13 mouse cellular contexts compared by ENCODE assay signal in genomic region chr11:88600194-88600593, GRCm38 (mm10).
A peak's percentile ranks its signal among the peaks of the same experiment; 100 is the strongest.
DNase-seq lines count a peak whose midpoint lies in the region; ATAC-seq and TF ChIP-seq lines count a peak whose summit lies in the region.
"Had no signal": no experiment of that assay in that cellular context is flagged by ENCODE, and none has a peak within 500 bp of the region (broad histone marks: within the 10 kb centered on the region; RNA-seq: fewer than 3 reads in every experiment).

No protein-coding gene starts in this region.

- WGBS in heart, postnatal 0 days = 94% methylated on average over 3 of the region's 3 CpGs
- WGBS in neural tube, embryonic 11.5 days = 89% methylated on average over 3 of the region's 3 CpGs
- WGBS in neural tube, embryonic 15.5 days = 89% methylated on average over 3 of the region's 3 CpGs
- 97% methylated on average over 3 of the region's 3 CpGs for WGBS in hindbrain, postnatal 0 days

- H3K27me3 ChIP-seq in heart, postnatal 0 days (ENCODE audit: control insufficient read depth, insufficient read depth, low read length) = no peaks in the 10 kb centered on the region
- H3K27me3 ChIP-seq in neural tube, embryonic 11.5 days (ENCODE audit: control insufficient read depth, insufficient read depth, low read length) = no peaks in the 10 kb centered on the region
- H3K27me3 ChIP-seq in neural tube, embryonic 15.5 days (replicated peaks) = no peaks in the 10 kb centered on the region
- no peaks in the 10 kb centered on the region for H3K27me3 ChIP-seq in hindbrain, postnatal 0 days (ENCODE audit: insufficient read depth, low read length)
- H3K27me3 ChIP-seq: forebrain, embryonic 13.5 days; neural tube, embryonic 12.5 days had no signal

- H3K27ac ChIP-seq in heart, postnatal 0 days (ENCODE audit: low read depth) = peak overlapping the region; percentile 20; the same call in 1 of the 2 replicates
- H3K27ac ChIP-seq in neural tube, embryonic 11.5 days (ENCODE audit: low read depth, low read length) = 0 out of 2 replicates have a peak overlapping the region, but pooled peaks have one; percentile 10
- no peak overlapping the region for H3K27ac ChIP-seq in neural tube, embryonic 15.5 days (replicated peaks)
- peak overlapping the region; percentile 64; the same call in 1 of the 2 replicates for H3K27ac ChIP-seq in hindbrain, postnatal 0 days
- H3K27ac ChIP-seq: liver, embryonic 14.5 days had no signal

- ATAC-seq in heart, postnatal 0 days (ENCODE audit: insufficient read depth, low read depth) = no peak
- no peak for ATAC-seq in neural tube, embryonic 11.5 days (ENCODE audit: insufficient read depth, low FRiP score, low TSS enrichment)
- no peak for ATAC-seq in neural tube, embryonic 15.5 days (ENCODE audit: low FRiP score)
- ATAC-seq in hindbrain, postnatal 0 days = no peak

- TF ChIP-seq CTCF in heart, postnatal 0 days (IDR thresholded peaks at IDR 0.05; ENCODE audit: low read depth) = no peak
- no peak for TF ChIP-seq CTCF in hindbrain, postnatal 0 days (IDR thresholded peaks at IDR 0.05; ENCODE audit: low read depth)

- DNase-seq in heart, postnatal 0 days (ENCODE audit: low spot score) = no peak
- DNase-seq in heart, adult 8-10 months (ENCODE audit: low spot score) = no peak
- DNase-seq in neural tube, embryonic 11.5 days (ENCODE audit: low spot score) = no peak
- DNase-seq in hindbrain, postnatal 0 days (ENCODE audit: low spot score) = no peak
- peak; percentile 38 for DNase-seq in yolk sac, embryonic 10.5 days (ENCODE audit: low spot score)
- DNase-seq in adrenal gland, postnatal 4 days (ENCODE audit: low spot score in 2 of 2) = no peak
- DNase-seq: gastrocnemius, postnatal 14 days; kidney, adult 18-20 months; thymus, adult 18-20 months had no signal

- peaks cover 9% of the 10 kb centered on the region for H3K36me3 ChIP-seq in heart, postnatal 0 days (replicated peaks; ENCODE audit: control insufficient read depth, insufficient read depth, low read length)
- H3K36me3 ChIP-seq in neural tube, embryonic 11.5 days (ENCODE audit: control insufficient read depth, insufficient read depth, low read length) = no peaks in the 10 kb centered on the region; the same call in 1 of the 2 replicates
- H3K36me3 ChIP-seq in neural tube, embryonic 15.5 days = no peaks in the 10 kb centered on the region
- no peaks in the 10 kb centered on the region for H3K36me3 ChIP-seq in hindbrain, postnatal 0 days (ENCODE audit: insufficient read depth, low read length)

- TF ChIP-seq EP300 in heart, postnatal 0 days (IDR thresholded peaks at IDR 0.05; ENCODE audit: low read depth) = no peak

- peaks cover 28% of the 10 kb centered on the region for H3K4me1 ChIP-seq in heart, postnatal 0 days (ENCODE audit: control insufficient read depth, insufficient read depth)
- peaks cover 36% of the 10 kb centered on the region for H3K4me1 ChIP-seq in neural tube, embryonic 11.5 days (ENCODE audit: control insufficient read depth, insufficient read depth, low read length)
- H3K4me1 ChIP-seq in neural tube, embryonic 15.5 days = peaks cover 55% of the 10 kb centered on the region
- peaks cover 16% of the 10 kb centered on the region for H3K4me1 ChIP-seq in hindbrain, postnatal 0 days (ENCODE audit: insufficient read depth, low read length)

- no peak overlapping the region for H3K4me2 ChIP-seq in heart, postnatal 0 days (ENCODE audit: low read depth, low read length)
- no peak overlapping the region for H3K4me2 ChIP-seq in neural tube, embryonic 11.5 days (ENCODE audit: low read depth)
- no peak overlapping the region for H3K4me2 ChIP-seq in neural tube, embryonic 15.5 days
- H3K4me2 ChIP-seq in hindbrain, postnatal 0 days (ENCODE audit: low read depth, low read length) = no peak overlapping the region
- H3K4me2 ChIP-seq: forebrain, embryonic 13.5 days had no signal

- no peak overlapping the region for H3K9ac ChIP-seq in heart, postnatal 0 days (replicated peaks; ENCODE audit: low read depth, low read length)
- no peak overlapping the region for H3K9ac ChIP-seq in neural tube, embryonic 11.5 days (ENCODE audit: low read length)
- no peak overlapping the region for H3K9ac ChIP-seq in neural tube, embryonic 15.5 days (replicated peaks)
- no peak overlapping the region for H3K9ac ChIP-seq in hindbrain, postnatal 0 days (replicated peaks; ENCODE audit: low read length)
- H3K9ac ChIP-seq: liver, embryonic 14.5 days; neural tube, embryonic 12.5 days had no signal

- H3K4me3 ChIP-seq in heart, postnatal 0 days (ENCODE audit: low read depth, low read length) = no peak overlapping the region
- no peak overlapping the region for H3K4me3 ChIP-seq in neural tube, embryonic 11.5 days (ENCODE audit: low read depth, low read length)
- no peak overlapping the region for H3K4me3 ChIP-seq in neural tube, embryonic 15.5 days (replicated peaks)
- H3K4me3 ChIP-seq in hindbrain, postnatal 0 days (ENCODE audit: low read length) = no peak overlapping the region
- H3K4me3 ChIP-seq: forebrain, embryonic 13.5 days; neural tube, embryonic 12.5 days had no signal

- H3K9me3 ChIP-seq in heart, postnatal 0 days (replicated peaks; ENCODE audit: control insufficient read depth, low read length) = no peaks in the 10 kb centered on the region
- H3K9me3 ChIP-seq in neural tube, embryonic 11.5 days (ENCODE audit: control insufficient read depth, low read length) = no peaks in the 10 kb centered on the region
- no peaks in the 10 kb centered on the region for H3K9me3 ChIP-seq in neural tube, embryonic 15.5 days (replicated peaks)
- H3K9me3 ChIP-seq in hindbrain, postnatal 0 days (ENCODE audit: low read length) = no peaks in the 10 kb centered on the region
- H3K9me3 ChIP-seq: forebrain, embryonic 13.5 days; neural tube, embryonic 12.5 days had no signal
